19 mouse cellular contexts compared by ENCODE assay signal in genomic region chr11:117225531-117226213, GRCm38 (mm10). TPM values are rescaled to one million over a fixed set of nuclear protein-coding genes. Genes with fewer than 3 reads are reported as not detected.
DNase-seq lines count a peak whose midpoint lies in the region; ATAC-seq lines count a peak whose summit lies in the region.
"Had no signal": no experiment of that assay in that cellular context is flagged by ENCODE, and none has a peak within 500 bp of the region (broad histone marks: within the 10 kb centered on the region; RNA-seq: fewer than 3 reads in every experiment).

No protein-coding gene starts in this region.

- peaks cover 9% of the 10 kb centered on the region; the same call in 1 of the 2 replicates for H3K4me1 ChIP-seq in limb, embryonic 13.5 days
- peaks cover 41% of the 10 kb centered on the region for H3K4me1 ChIP-seq in limb, embryonic 10.5 days
- peaks cover 14% of the 10 kb centered on the region; the same call in 1 of the 2 replicates for H3K4me1 ChIP-seq in stomach, embryonic 14.5 days (ENCODE audit: control insufficient read depth, insufficient read depth, low read length)
- H3K4me1 ChIP-seq: forebrain, embryonic 12.5 days; hindbrain, embryonic 15.5 days had no signal

- peak; percentile 61 to 62 for DNase-seq in cerebellum, postnatal 14 days
- no peak for DNase-seq in limb, embryonic 10.5 days (ENCODE audit: low spot score)
- peak; percentile 49 for DNase-seq in ZHBTc4 (ENCODE audit: low read depth, low spot score)
- no peak for DNase-seq in adipocyte (ENCODE audit: low spot score)
- no peak for DNase-seq in adrenal gland, postnatal 4 days (ENCODE audit: low spot score in 2 of 2)
- DNase-seq: adrenal gland, adult 2 months; kidney, adult 2 months; kidney, postnatal 25 days; layer of hippocampus, adult 9-11 months; right cerebral cortex, postnatal 25 days; thymus, postnatal 14 days had no signal

- H3K27ac ChIP-seq in limb, embryonic 13.5 days = peak overlapping the region; percentile 33; the same call in 1 of the 2 replicates
- H3K27ac ChIP-seq in limb, embryonic 10.5 days = no peak overlapping the region
- peak overlapping the region; percentile 67; the same call in 1 of the 2 replicates for H3K27ac ChIP-seq in stomach, embryonic 14.5 days (ENCODE audit: low read length)
- H3K27ac ChIP-seq: forebrain, embryonic 12.5 days; heart, embryonic 13.5 days; hindbrain, embryonic 15.5 days; liver, embryonic 14.5 days had no signal

- H3K36me3 ChIP-seq in limb, embryonic 13.5 days = no peaks in the 10 kb centered on the region
- no peaks in the 10 kb centered on the region for H3K36me3 ChIP-seq in limb, embryonic 10.5 days
- no peaks in the 10 kb centered on the region for H3K36me3 ChIP-seq in stomach, embryonic 14.5 days (ENCODE audit: control insufficient read depth, insufficient read depth, low read length)
- H3K36me3 ChIP-seq: forebrain, embryonic 12.5 days; heart, embryonic 13.5 days; hindbrain, embryonic 15.5 days had no signal

- no peaks in the 10 kb centered on the region for H3K9me3 ChIP-seq in limb, embryonic 13.5 days
- no peaks in the 10 kb centered on the region for H3K9me3 ChIP-seq in limb, embryonic 10.5 days (replicated peaks)
- H3K9me3 ChIP-seq in stomach, embryonic 14.5 days (ENCODE audit: control insufficient read depth, low read depth, low read length) = no peaks in the 10 kb centered on the region
- H3K9me3 ChIP-seq: forebrain, embryonic 12.5 days; heart, embryonic 13.5 days; hindbrain, embryonic 15.5 days had no signal

- H3K9ac ChIP-seq in limb, embryonic 13.5 days = no peak overlapping the region
- no peak overlapping the region for H3K9ac ChIP-seq in stomach, embryonic 14.5 days (replicated peaks; ENCODE audit: low read depth, low read length)
- H3K9ac ChIP-seq: forebrain, embryonic 12.5 days; heart, embryonic 13.5 days; hindbrain, embryonic 15.5 days; liver, embryonic 14.5 days had no signal

- H3K4me3 ChIP-seq in limb, embryonic 13.5 days = no peak overlapping the region
- H3K4me3 ChIP-seq in limb, embryonic 10.5 days = no peak overlapping the region
- H3K4me3 ChIP-seq in stomach, embryonic 14.5 days (ENCODE audit: low read depth, low read length) = no peak overlapping the region
- H3K4me3 ChIP-seq: forebrain, embryonic 12.5 days; heart, embryonic 13.5 days; hindbrain, embryonic 15.5 days had no signal

- ATAC-seq in cerebellum, adult (ENCODE audit: insufficient number of reproducible peaks, low FRiP score, low TSS enrichment) = no peak
- no peak for ATAC-seq in limb, embryonic 13.5 days (ENCODE audit: low FRiP score, low read depth)
- ATAC-seq in stomach, embryonic 14.5 days (ENCODE audit: insufficient number of reproducible peaks, insufficient read depth, low FRiP score, low read depth) = peak; percentile 54
- ATAC-seq: midbrain, embryonic 16.5 days had no signal

- WGBS in limb, embryonic 13.5 days = 86% methylated on average over 15 of the region's 15 CpGs
- WGBS in limb, embryonic 10.5 days = 88% methylated on average over 15 of the region's 15 CpGs
- 65% methylated on average over 15 of the region's 15 CpGs for WGBS in stomach, embryonic 14.5 days

- no peak overlapping the region for H3K4me2 ChIP-seq in limb, embryonic 13.5 days (replicated peaks)
- no peak overlapping the region for H3K4me2 ChIP-seq in stomach, embryonic 14.5 days (replicated peaks; ENCODE audit: low read depth, low read length)
- H3K4me2 ChIP-seq: forebrain, embryonic 12.5 days; heart, embryonic 13.5 days; hindbrain, embryonic 15.5 days had no signal

- no peaks in the 10 kb centered on the region for H3K27me3 ChIP-seq in limb, embryonic 13.5 days
- no peaks in the 10 kb centered on the region for H3K27me3 ChIP-seq in limb, embryonic 10.5 days (ENCODE audit: low read depth, poor library complexity, severe bottlenecking)
- no peaks in the 10 kb centered on the region for H3K27me3 ChIP-seq in stomach, embryonic 14.5 days (ENCODE audit: control insufficient read depth, insufficient read depth, low read length)
- H3K27me3 ChIP-seq: forebrain, embryonic 12.5 days; heart, embryonic 13.5 days; hindbrain, embryonic 15.5 days had no signal

RNA-seq across cellular contexts. Expression of gene Sept9, which starts 26.2 kb away (rescaled TPM):
- 170 and 179 TPM in 2 replicates for polyA plus RNA-seq in limb, embryonic 13.5 days (2015; fragmentation: Nextera tagmentation; extraction: Ambion mirVana)
- polyA plus RNA-seq in limb, embryonic 10.5 days (2016; fragmentation: Nextera tagmentation; extraction: Ambion mirVana) = 265 and 282 TPM in 2 replicates
- polyA plus RNA-seq in stomach, embryonic 14.5 days (2014; fragmentation: Nextera tagmentation; extraction: Ambion mirVana) = 106 and 109 TPM in 2 replicates
- 100 to 1,000 TPM; 158 to 171 TPM for total RNA-seq in adrenal gland, postnatal 4 days (2021)

Comparison
In these comparisons a context has a peak if more than half of its experiments do, and no peak if none do; other contexts are left out.
1. DNase-seq: peak in cerebellum, postnatal 14 days (2 of 2) and ZHBTc4 (single experiment); none in limb, embryonic 10.5 days (single experiment), adipocyte (single experiment) and adrenal gland, postnatal 4 days (0 of 2).